Mouse (Mus musculus) frontal cortex, postnatal 36 days (tissue): ENCODE results near the gene Ubb.
"Not testable (repeated sequence)": the region's sequence is repeated elsewhere in the genome, so short reads cannot be mapped to it uniquely, and the experiment has no call there.

Experiments
- DNase-seq, 2 experiments: peaks; one replicate each; pipeline ENCODE4 v3.0.0; 2022; ENCODE audit warnings: low spot score in 2 of 2

Gene Ubb

GRCm38 (mm10) chr11:62550727-62551225 is at the start of gene Ubb:
Gene Ubb (plus strand): TSS chr11:62551171.
- DNase-seq = peak; percentile 99

- no peak for DNase-seq
Measured at GRCm38 (mm10) chr11:62507683-62508082, 43.3 kb upstream of the Ubb start.

GRCm38 (mm10) chr11:62508365-62508764 is 42.6 kb upstream of the Ubb start:
- DNase-seq = not testable (repeated sequence)

- DNase-seq = not testable (repeated sequence)
Measured at GRCm38 (mm10) chr11:62508816-62509215, 42.2 kb upstream of the Ubb start.

GRCm38 (mm10) chr11:62509571-62509970 is 41.4 kb upstream of the Ubb start:
- DNase-seq = no peak

GRCm38 (mm10) chr11:62510956-62511355 is 40.0 kb upstream of the Ubb start:
- DNase-seq = no peak

- no peak for DNase-seq
Measured at GRCm38 (mm10) chr11:62511444-62512202, 39.3 kb upstream of the Ubb start.

GRCm38 (mm10) chr11:62512529-62513080 is 38.4 kb upstream of the Ubb start:
- no peak for DNase-seq

GRCm38 (mm10) chr11:62513311-62513710 is 37.7 kb upstream of the Ubb start:
- DNase-seq = no peak

GRCm38 (mm10) chr11:62518991-62519390 is 32.0 kb upstream of the Ubb start:
- DNase-seq = no peak

- DNase-seq = no peak
Measured at GRCm38 (mm10) chr11:62522283-62522682, 28.7 kb upstream of the Ubb start.

- no peak for DNase-seq
Measured at GRCm38 (mm10) chr11:62537089-62537488, 13.9 kb upstream of the Ubb start.

GRCm38 (mm10) chr11:62537590-62537989 is 13.4 kb upstream of the Ubb start:
- DNase-seq = no peak

GRCm38 (mm10) chr11:62538321-62539088 is 12.5 kb upstream of the Ubb start:
- peak; percentile 44 to 46 for DNase-seq

GRCm38 (mm10) chr11:62539089-62539890 is 11.7 kb upstream of the Ubb start, which contains the start of gene Cenpv:
Gene Cenpv (minus strand): TSS chr11:62539261.
- peak; percentile 73 to 76 for DNase-seq

- no peak for DNase-seq
Measured at GRCm38 (mm10) chr11:62540167-62540566, 10.8 kb upstream of the Ubb start.

GRCm38 (mm10) chr11:62540969-62541368 is 10.0 kb upstream of the Ubb start:
- no peak for DNase-seq

- no peak for DNase-seq
Measured at GRCm38 (mm10) chr11:62541581-62541980, 9.4 kb upstream of the Ubb start.

GRCm38 (mm10) chr11:62543991-62544390 is 7.0 kb upstream of the Ubb start:
- no peak for DNase-seq

GRCm38 (mm10) chr11:62549782-62550181 is 1.2 kb upstream of the Ubb start:
- peak in 1 of 2 experiments; percentile 38 for DNase-seq

GRCm38 (mm10) chr11:62550227-62550685 is 715 bp upstream of the Ubb start:
- DNase-seq = peak; percentile 42 to 54
